Mouse (Mus musculus) right cerebral cortex, postnatal 14 days (tissue): ENCODE data around the gene Scube2.
A peak's percentile ranks its signal among the peaks of the same experiment; 100 is the strongest.

ENCODE experiments used
- DNase-seq: peaks from one replicate; pipeline ENCODE4 v3.0.0; 2022

Scube2 gene

DNA sequence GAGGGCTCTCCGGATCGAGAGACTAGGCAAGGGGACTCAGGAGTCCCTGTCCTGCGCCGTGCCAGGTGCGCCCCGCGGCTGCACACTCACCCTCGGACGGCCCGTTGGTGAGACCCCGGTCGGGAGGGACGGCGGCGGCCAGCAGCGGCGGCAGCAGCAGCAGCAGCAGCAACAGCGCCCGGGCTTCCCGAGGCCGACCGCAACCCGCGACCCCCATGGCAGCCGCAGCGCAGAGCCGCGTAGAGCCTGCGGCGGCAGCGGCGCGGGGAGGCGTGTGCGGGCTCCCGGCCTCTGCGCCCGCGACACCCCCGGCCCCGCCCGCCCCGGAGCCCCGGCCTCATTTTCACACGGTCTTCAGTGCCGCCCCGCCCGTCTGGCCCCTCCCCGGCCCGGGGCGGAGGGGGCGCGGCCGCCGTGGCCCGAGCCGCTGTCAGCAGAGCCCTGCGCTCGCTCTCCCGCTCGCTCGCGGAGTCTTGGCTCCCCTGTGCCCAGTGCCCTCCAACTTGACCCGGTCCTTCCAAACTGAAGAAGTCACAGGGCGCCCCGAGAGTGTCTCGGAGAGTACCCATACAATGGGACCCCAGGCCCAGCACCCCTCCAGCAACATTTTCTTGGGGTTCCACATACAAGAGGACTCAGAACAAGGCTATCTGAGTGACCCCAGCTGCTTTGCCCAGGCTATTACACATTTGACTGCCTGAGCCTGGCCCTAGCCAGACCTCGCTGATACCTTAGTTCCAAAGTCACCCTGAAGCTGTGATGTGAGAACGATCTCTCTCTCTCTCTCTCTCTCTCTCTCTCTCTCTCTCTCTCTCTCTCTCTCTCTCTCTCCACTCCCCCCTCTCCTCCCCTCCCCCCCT, at the start of gene Scube2:
Gene Scube2 (minus strand): TSS at position 310 of the 860 bp plus-strand sequence.
- no peak for DNase-seq

- no peak for DNase-seq
Observed at GRCm38 (mm10) chr7:109906165-109906564, 40.7 kb upstream of the Scube2 start.

GRCm38 (mm10) chr7:109900921-109901320, 35.4 kb upstream of the Scube2 start:
- DNase-seq, result no peak

DNA sequence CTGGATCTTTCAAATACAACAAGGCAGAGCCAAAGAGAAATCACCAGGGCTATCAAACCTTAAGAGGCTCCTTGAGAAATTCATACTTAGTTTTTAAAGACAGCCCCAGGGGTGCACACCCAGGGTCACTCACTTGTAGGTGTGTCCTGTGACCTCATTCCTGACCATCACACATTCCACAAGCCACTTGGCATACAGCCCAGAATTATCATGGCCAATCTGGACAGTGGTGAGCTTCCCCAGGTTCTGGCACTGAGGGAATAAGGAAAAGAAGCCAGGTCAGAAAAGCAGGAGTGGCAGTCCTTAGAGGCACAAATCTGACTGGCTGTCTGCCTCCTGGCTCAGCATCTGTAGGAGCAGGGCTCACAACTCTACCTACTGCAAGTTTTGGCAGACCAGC, 33.4 kb upstream of the Scube2 start:
- DNase-seq, result no peak

- peak; percentile 83 for DNase-seq
Observed at GRCm38 (mm10) chr7:109892530-109892929, 27.1 kb upstream of the Scube2 start.

- no peak for DNase-seq
Observed at GRCm38 (mm10) chr7:109891786-109892185, 26.3 kb upstream of the Scube2 start.

DNA sequence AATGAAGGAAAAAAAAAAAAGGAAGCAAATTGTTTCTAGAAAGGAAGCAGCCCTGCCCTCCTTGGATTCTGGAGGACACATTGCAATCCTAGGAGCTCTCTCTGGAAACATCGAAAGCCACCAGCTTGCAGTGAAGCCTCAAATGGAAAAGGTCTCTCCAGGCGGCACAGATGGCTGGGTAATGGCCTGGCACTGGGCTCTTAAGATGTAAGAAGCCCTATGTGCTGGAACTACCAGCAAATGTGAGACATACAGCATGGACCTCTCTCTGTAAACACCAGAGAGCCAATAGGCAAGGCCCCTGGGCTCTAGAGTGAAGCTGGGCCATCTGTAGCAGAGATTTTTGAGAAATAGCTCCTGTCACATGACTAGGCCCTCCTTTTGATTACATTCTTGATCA, 24.8 kb upstream of the Scube2 start:
- no peak for DNase-seq

GRCm38 (mm10) chr7:109889300-109889699, 23.8 kb upstream of the Scube2 start:
- DNase-seq, result no peak

DNA sequence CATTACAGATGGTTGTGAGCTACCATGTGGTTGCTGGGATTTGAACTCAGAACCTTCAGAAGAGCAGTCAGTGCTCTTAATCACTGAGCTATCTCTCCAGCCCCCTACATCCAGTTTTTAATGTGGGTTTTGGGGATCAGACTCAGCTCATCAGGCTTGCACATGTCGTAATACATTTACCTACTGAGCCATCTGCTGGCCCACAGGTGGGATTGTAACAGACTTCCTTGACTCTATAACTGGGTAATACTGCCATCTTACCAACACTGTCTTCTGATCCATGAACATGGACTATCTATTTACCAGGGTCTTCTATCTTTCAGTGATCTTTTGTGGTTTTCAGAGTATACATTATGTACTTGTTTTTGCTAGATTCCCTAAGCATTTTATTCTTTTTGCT, 20.8 kb upstream of the Scube2 start:
- DNase-seq, result no peak

GRCm38 (mm10) chr7:109882574-109882973, 17.1 kb upstream of the Scube2 start:
- DNase-seq, result no peak

DNA sequence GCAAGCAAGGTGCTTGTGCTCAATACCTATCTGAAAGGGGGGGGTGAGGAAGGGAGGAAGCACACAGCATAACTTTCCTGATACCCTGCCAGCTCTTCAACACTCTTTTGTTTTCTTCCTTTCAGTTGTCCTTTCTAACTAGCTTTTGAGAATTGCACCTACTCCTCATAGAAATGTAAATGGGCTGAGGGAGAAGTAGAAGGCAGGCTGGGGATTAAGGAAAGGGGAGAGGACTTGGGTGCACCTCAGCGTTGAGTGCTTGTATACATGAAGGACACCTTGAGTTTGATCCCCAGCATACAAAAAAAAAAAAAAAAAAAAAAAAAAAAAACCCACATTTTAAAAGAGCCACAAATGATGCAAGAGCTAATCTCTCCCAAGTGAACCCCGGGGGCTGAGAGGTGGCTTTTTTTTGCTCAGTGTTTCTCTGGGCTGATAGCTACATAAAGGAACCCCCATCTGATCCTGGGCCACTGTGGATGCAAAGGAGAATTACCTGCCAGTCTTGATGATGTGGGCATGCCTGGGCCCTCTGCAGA, 16.2 kb upstream of the Scube2 start:
- no peak for DNase-seq

- DNase-seq, result no peak
Observed at GRCm38 (mm10) chr7:109879158-109879557, 13.7 kb upstream of the Scube2 start.

GRCm38 (mm10) chr7:109876085-109876484, 10.6 kb upstream of the Scube2 start:
- no peak for DNase-seq

GRCm38 (mm10) chr7:109875598-109875997, 10.1 kb upstream of the Scube2 start:
- DNase-seq, result no peak

DNA sequence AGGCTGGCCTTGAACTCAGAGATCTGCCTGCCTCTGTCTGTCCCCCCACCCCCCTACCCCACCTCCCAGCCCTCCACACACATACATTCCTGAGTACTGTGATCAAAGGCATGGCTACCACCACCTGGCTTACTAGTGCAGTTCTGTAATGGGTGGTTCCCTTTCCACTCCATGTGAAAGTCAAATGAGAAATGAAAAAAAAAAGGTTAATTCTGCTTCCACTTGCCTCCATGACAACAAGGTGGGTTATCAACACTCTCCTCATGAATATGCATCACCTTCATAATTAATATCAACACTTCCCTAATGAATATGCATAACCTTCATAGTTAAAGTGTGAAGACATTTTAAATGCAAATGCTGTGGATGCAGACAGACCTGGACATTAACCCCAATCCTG, 9.6 kb upstream of the Scube2 start:
- no peak for DNase-seq

GRCm38 (mm10) chr7:109873170-109873569, 7.7 kb upstream of the Scube2 start:
- no peak for DNase-seq

GRCm38 (mm10) chr7:109871232-109871631, 5.8 kb upstream of the Scube2 start:
- DNase-seq, result no peak

GRCm38 (mm10) chr7:109868498-109868897, 3.0 kb upstream of the Scube2 start:
- peak; percentile 32 for DNase-seq

GRCm38 (mm10) chr7:109866643-109867042, 1.2 kb upstream of the Scube2 start:
- no peak for DNase-seq

DNA sequence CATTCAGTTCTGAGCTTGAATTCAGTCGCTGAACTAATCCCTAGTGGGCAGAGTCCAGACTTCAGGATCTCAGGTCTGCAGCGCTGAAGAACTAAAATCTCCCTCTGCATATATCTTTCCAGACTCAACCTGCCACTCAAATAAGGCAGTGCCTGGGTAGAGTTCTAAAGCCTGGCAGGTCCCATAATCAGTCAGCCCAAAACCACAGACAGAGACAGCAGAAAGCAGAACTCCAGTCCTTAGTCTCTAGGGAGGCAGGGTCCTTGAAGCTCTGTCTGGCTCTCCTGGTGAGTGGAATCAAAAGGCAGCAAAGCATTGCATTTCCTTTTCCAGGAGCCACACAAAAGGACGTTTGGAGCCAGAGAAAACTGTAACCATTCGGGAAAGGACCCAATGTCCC, 1.9 kb downstream of the Scube2 start:
- DNase-seq, result no peak

- no peak for DNase-seq
Observed at GRCm38 (mm10) chr7:109860162-109860561, 5.3 kb downstream of the Scube2 start.

DNA sequence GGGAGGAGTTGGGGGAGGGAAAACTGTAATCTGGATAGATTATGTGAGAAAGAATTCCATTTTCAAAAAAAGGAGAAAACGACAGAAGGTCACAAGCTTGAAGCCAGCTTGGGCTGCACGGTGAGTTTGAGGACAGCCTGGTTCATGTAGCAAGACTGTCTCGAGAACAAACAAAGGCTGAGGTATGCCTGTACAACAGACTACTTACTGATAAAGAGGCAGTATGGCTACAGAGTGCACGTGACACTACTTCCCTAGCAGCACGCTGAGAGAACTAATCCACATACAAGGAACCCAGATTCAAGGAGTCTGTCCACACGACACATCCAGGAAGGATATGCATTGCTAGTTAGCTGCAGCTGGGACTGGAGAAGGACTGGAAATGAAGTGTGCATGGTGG, 6.1 kb downstream of the Scube2 start:
- DNase-seq, result no peak

DNA sequence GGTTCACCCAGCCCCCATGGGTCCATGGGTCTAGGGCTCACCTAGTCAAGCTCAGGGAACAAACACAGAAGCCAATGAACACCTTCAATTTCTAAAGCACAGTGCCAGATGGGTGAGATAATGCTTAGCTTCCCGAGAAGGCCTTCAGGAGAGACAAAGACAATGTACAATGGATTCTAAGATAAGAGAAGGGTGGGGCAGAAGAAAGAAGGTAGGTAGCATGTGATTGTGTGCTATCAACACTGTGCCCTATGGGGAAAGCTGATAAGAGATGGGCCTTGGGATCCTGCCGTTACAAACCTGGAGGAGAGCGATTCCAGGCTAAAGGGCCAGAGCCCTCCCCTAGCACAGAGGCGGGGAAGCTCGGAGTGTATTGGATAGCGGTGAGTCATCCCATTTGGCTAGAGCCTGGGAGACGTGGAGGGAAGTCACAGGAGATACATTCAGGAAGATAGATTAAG, 12.7 kb downstream of the Scube2 start:
- DNase-seq, result no peak

DNA sequence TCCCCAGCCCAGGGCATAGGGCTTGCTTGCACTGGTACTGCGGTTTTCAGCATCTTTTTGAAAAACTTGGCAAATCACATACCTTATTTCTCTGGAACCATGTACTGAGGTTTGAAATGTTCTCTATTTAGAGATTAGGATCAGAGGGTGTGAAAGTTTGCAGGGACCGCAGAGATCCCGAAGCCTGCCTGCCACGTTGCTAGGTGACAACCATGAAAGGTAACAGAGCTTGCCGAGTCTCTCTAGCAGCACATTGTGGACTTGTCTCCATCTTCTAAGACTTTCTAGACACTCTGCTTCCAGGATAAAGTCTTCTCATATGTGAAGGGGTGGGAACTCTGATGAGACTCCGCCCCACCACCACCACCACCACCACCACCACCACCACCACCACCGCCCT, 13.5 kb downstream of the Scube2 start:
- DNase-seq, result no peak

DNA sequence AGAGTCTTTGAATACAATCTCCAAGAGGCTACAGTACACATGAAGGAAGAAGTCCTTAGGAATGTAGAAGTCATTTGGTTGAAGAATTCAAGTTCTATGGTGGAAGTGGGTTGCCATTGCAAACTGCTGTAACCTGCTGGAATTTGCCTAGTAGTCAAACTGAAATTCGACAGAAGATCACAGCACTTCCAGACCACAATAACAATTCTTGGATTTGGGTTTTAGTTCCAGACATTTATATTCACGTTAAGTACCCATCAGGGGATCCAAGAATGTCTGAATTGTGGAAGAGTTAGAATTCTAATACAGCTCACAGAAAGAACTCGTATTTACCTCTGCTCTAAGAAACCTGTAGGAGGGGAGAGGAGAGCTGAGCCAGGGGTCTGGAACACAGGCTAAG, 14.9 kb downstream of the Scube2 start:
- DNase-seq, result no peak
